Mouse (Mus musculus): ENCODE results near the gene Gabrg3. TPM values are rescaled to one million over a fixed set of nuclear protein-coding genes. Genes with fewer than 3 reads are reported as not detected.

Gabrg3 gene
- not detected for total RNA-seq (2021)
- long read RNA-seq, experiment 1: 0 reads
- long read RNA-seq, experiment 2: 0 reads

GRCm38 (mm10) chr7:57386517-57387340 is at the start of gene Gabrg3:
Gabrg3 (minus strand) TSS chr7:57387188.
- no peak for DNase-seq

GRCm38 (mm10) chr7:57422675-57423074 is 35.7 kb upstream of the Gabrg3 start:
- no peak for DNase-seq

GRCm38 (mm10) chr7:57421044-57421443 is 34.1 kb upstream of the Gabrg3 start:
- DNase-seq: no peak

GRCm38 (mm10) chr7:57419392-57419791 is 32.4 kb upstream of the Gabrg3 start, which contains the start of gene Gabrb3:
Gabrb3 (plus strand) TSS chr7:57419692.
- DNase-seq: no peak

GRCm38 (mm10) chr7:57412896-57413295 is 25.9 kb upstream of the Gabrg3 start:
- no peak for DNase-seq

- no peak for DNase-seq
These were observed 24.2 kb upstream of the Gabrg3 start for GRCm38 (mm10) chr7:57411163-57411562.

- no peak for DNase-seq
These were observed 6.6 kb upstream of the Gabrg3 start for GRCm38 (mm10) chr7:57393551-57393950.

GRCm38 (mm10) chr7:57390046-57390445 is 3.1 kb upstream of the Gabrg3 start:
- DNase-seq: no peak

GRCm38 (mm10) chr7:57387341-57387654 is 310 bp upstream of the Gabrg3 start:
- no peak for DNase-seq

GRCm38 (mm10) chr7:57384112-57384511 is 2.9 kb downstream of the Gabrg3 start:
- no peak for DNase-seq

GRCm38 (mm10) chr7:57366013-57366390 is 21.0 kb downstream of the Gabrg3 start:
- no peak for DNase-seq

GRCm38 (mm10) chr7:57365134-57366012 is 21.6 kb downstream of the Gabrg3 start:
- DNase-seq: no peak

- no peak for DNase-seq
These were observed 23.2 kb downstream of the Gabrg3 start for GRCm38 (mm10) chr7:57363812-57364211.

- DNase-seq: no peak
These were observed 29.0 kb downstream of the Gabrg3 start for GRCm38 (mm10) chr7:57357871-57358540.

GRCm38 (mm10) chr7:57356565-57357301 is 30.3 kb downstream of the Gabrg3 start:
- no peak for DNase-seq

- DNase-seq: no peak
These were observed 38.2 kb downstream of the Gabrg3 start for GRCm38 (mm10) chr7:57348774-57349173.

GRCm38 (mm10) chr7:57341910-57342309 is 45.1 kb downstream of the Gabrg3 start:
- DNase-seq: no peak

- DNase-seq: no peak
These were observed 55.8 kb downstream of the Gabrg3 start for GRCm38 (mm10) chr7:57331211-57331610.

- no peak for DNase-seq
These were observed 56.7 kb downstream of the Gabrg3 start for GRCm38 (mm10) chr7:57330240-57330639.

- DNase-seq: no peak
These were observed 62.5 kb downstream of the Gabrg3 start for GRCm38 (mm10) chr7:57324473-57324872.

- no peak for DNase-seq
These were observed 64.9 kb downstream of the Gabrg3 start for GRCm38 (mm10) chr7:57322086-57322485.

GRCm38 (mm10) chr7:57314971-57315370 is 72.0 kb downstream of the Gabrg3 start:
- no peak for DNase-seq
